Mouse (Mus musculus) embryonic fibroblast, embryonic 13.5 days (primary cell): ENCODE data around the gene Tead2.

Source experiments
- CTCF ChIP-seq: IDR thresholded peaks from 2 replicates; pipeline ENCODE4 v1.5.1; 2011; ENCODE audit warnings: mild to moderate bottlenecking, control low read depth, low read length, moderate library complexity, borderline replicate concordance; ENCODE audit not compliant: insufficient read depth
- POLR2A ChIP-seq: IDR thresholded peaks from 2 replicates; pipeline ENCODE4 v1.6.1; 2011; ENCODE audit warnings: low read depth, mild to moderate bottlenecking, control low read depth, low read length, moderate library complexity

DNA sequence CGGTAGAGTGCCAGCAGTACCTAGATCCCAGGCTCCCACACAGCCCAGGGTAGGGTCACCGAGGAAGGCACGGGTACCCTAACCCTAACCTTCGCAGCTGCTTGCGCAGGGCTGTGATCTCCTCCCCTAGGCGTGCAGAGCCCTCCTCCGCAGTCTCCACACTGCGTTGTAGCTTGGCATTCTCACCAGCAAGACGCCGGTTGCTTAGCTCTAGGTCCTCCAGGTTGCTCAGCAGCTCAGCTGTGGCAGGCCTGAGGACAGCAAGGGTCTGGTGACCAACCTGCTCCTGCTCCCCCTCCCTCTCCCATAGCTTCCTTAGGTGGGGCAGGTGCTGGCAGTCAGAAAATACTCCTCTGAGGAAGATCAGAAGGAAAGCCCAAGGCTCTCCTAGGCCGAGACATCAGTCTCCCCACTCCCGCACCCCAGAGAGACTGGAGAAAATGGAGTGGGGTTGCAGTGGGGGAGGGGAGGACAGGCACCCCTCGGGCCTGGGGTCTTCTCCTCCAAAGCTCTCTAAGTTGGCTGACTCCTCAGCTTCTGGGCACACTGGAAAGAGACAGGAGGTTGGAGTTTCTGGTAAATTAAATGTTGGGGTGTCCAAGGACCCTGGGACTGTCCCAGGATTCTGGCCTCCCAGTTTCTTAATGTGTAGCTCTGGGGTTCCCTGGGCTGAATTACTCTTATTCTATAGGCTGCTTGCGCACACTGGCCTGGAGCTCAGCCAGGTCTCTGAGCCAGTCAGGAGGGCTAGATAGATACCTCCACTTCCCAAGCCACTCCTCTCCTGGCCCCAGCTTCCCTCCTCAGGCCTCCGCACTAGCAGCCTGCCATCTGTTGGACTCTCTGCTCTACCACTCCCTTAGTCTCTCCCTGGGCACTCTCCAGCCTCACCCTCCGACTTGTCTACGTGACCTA is 21.4 kb upstream of the Tead2 start:
- TF ChIP-seq CTCF (no peak), POLR2A (no peak)
